Mouse (Mus musculus): ENCODE results near the gene Crispld2. TPM values are rescaled to one million over a fixed set of nuclear protein-coding genes. Genes with fewer than 3 reads are reported as not detected.

The Crispld2 gene
- polyA plus RNA-seq, 1 experiment from 2014 or later: 3.8 TPM

GRCm38 (mm10) chr8:120063326-120063725 lies 71.1 kb downstream of the Crispld2 start:
- H3K9me3 ChIP-seq: no peaks in the 10 kb centered on the region
- peaks cover 15% of the 10 kb centered on the region for H3K4me1 ChIP-seq (replicated peaks)
- no peak overlapping the region for H3K27ac ChIP-seq
- no peak for DNase-seq (ENCODE audit: low spot score)
- H3K27me3 ChIP-seq (ENCODE audit: insufficient read depth, poor library complexity, severe bottlenecking): no peaks in the 10 kb centered on the region; the same call in 1 of the 2 replicates
- no peaks in the 10 kb centered on the region for H3K36me3 ChIP-seq
- H3K4me3 ChIP-seq: no peak overlapping the region
- 92% methylated on average over 3 of the region's 3 CpGs for WGBS

- Histone ChIP-seq H3K9me3 (no peaks in the 10 kb centered on the region), H3K4me1 (replicated peaks) (peaks cover 12% of the 10 kb centered on the region), H3K27me3 (ENCODE audit: insufficient read depth, poor library complexity, severe bottlenecking) (no peaks in the 10 kb centered on the region; the same call in 1 of the 2 replicates), H3K4me3 (no peak overlapping the region), H3K36me3 (no peaks in the 10 kb centered on the region), H3K27ac (no peak overlapping the region)
- WGBS: 86% methylated on average over 8 of the region's 8 CpGs
- no peak for DNase-seq (ENCODE audit: low spot score)
These were observed 73.4 kb downstream of the Crispld2 start for GRCm38 (mm10) chr8:120065611-120066010.

- H3K36me3 ChIP-seq: no peaks in the 10 kb centered on the region
- H3K9me3 ChIP-seq: no peaks in the 10 kb centered on the region
These were observed 74.0 kb downstream of the Crispld2 start for GRCm38 (mm10) chr8:120066226-120066625.

GRCm38 (mm10) chr8:120067936-120068668 lies 75.9 kb downstream of the Crispld2 start:
- Histone ChIP-seq H3K36me3 (no peaks in the 10 kb centered on the region), H3K27me3 (ENCODE audit: insufficient read depth, poor library complexity, severe bottlenecking) (0 out of 2 replicates have a peak, but pooled peaks cover under 1% of the 10 kb centered on the region), H3K4me1 (replicated peaks) (peaks cover 21% of the 10 kb centered on the region), H3K4me3 (no peak overlapping the region), H3K9me3 (no peaks in the 10 kb centered on the region), H3K27ac (peak overlapping the region; percentile 40; the same call in 1 of the 2 replicates)
- DNase-seq (ENCODE audit: low spot score): no peak
- WGBS: 65% methylated on average over 19 of the region's 19 CpGs

More at GRCm38 (mm10) chr8:120066226-120066625, 74.0 kb downstream of the Crispld2 start:
- no peak for DNase-seq (ENCODE audit: low spot score)
- Histone ChIP-seq H3K4me1 (replicated peaks) (peaks cover 10% of the 10 kb centered on the region), H3K27me3 (ENCODE audit: insufficient read depth, poor library complexity, severe bottlenecking) (no peaks in the 10 kb centered on the region; the same call in 1 of the 2 replicates), H3K4me3 (no peak overlapping the region), H3K27ac (no peak overlapping the region)
- WGBS: 90% methylated on average over 4 of the region's 4 CpGs

- H3K36me3 ChIP-seq: no peaks in the 10 kb centered on the region
- no peak overlapping the region for H3K4me3 ChIP-seq
- H3K9me3 ChIP-seq: no peaks in the 10 kb centered on the region
- peaks cover 39% of the 10 kb centered on the region for H3K4me1 ChIP-seq (replicated peaks)
- WGBS: 28% methylated on average over 4 of the region's 4 CpGs
- H3K27me3 ChIP-seq (ENCODE audit: insufficient read depth, poor library complexity, severe bottlenecking): peaks cover 12% of the 10 kb centered on the region; the same call in 1 of the 2 replicates
- no peak overlapping the region for H3K27ac ChIP-seq
- peak; percentile 87 for DNase-seq (ENCODE audit: low spot score)
These were observed 79.4 kb downstream of the Crispld2 start for GRCm38 (mm10) chr8:120071684-120072083.

- 65% methylated on average over 9 of the region's 9 CpGs for WGBS
- peaks cover 12% of the 10 kb centered on the region; the same call in 1 of the 2 replicates for H3K27me3 ChIP-seq (ENCODE audit: insufficient read depth, poor library complexity, severe bottlenecking)
- no peaks in the 10 kb centered on the region for H3K9me3 ChIP-seq
- peak overlapping the region; percentile 30; the same call in 1 of the 2 replicates for H3K27ac ChIP-seq
- no peaks in the 10 kb centered on the region for H3K36me3 ChIP-seq
- H3K4me1 ChIP-seq (replicated peaks): peaks cover 39% of the 10 kb centered on the region
- DNase-seq (ENCODE audit: low spot score): no peak
- H3K4me3 ChIP-seq: no peak overlapping the region
These were observed 80.0 kb downstream of the Crispld2 start for GRCm38 (mm10) chr8:120072259-120072658.

GRCm38 (mm10) chr8:120072827-120073226 lies 80.6 kb downstream of the Crispld2 start:
- H3K9me3 ChIP-seq: no peaks in the 10 kb centered on the region
- H3K27me3 ChIP-seq (ENCODE audit: insufficient read depth, poor library complexity, severe bottlenecking): peaks cover 12% of the 10 kb centered on the region; the same call in 1 of the 2 replicates
- no peaks in the 10 kb centered on the region for H3K36me3 ChIP-seq
- H3K27ac ChIP-seq: peak overlapping the region; percentile 30; the same call in 1 of the 2 replicates
- no peak for DNase-seq (ENCODE audit: low spot score)
- WGBS: 86% methylated on average over 8 of the region's 8 CpGs
- H3K4me1 ChIP-seq (replicated peaks): peaks cover 39% of the 10 kb centered on the region
- no peak overlapping the region for H3K4me3 ChIP-seq

GRCm38 (mm10) chr8:120074516-120074915 lies 82.3 kb downstream of the Crispld2 start:
- Histone ChIP-seq H3K36me3 (no peaks in the 10 kb centered on the region), H3K27me3 (ENCODE audit: insufficient read depth, poor library complexity, severe bottlenecking) (peaks cover 12% of the 10 kb centered on the region; the same call in 1 of the 2 replicates), H3K4me3 (no peak overlapping the region), H3K9me3 (no peaks in the 10 kb centered on the region), H3K4me1 (replicated peaks) (peaks cover 35% of the 10 kb centered on the region), H3K27ac (no peak overlapping the region)
- 75% methylated on average over 6 of the region's 6 CpGs for WGBS
- DNase-seq (ENCODE audit: low spot score): no peak

- H3K9me3 ChIP-seq: no peaks in the 10 kb centered on the region
These were observed 83.1 kb downstream of the Crispld2 start for GRCm38 (mm10) chr8:120075347-120075746.

GRCm38 (mm10) chr8:120078080-120078479 lies 85.8 kb downstream of the Crispld2 start:
- H3K36me3 ChIP-seq: peaks cover 33% of the 10 kb centered on the region
- H3K27me3 ChIP-seq (ENCODE audit: insufficient read depth, poor library complexity, severe bottlenecking): peaks cover 11% of the 10 kb centered on the region; the same call in 1 of the 2 replicates
- no peak overlapping the region for H3K4me3 ChIP-seq
- WGBS: 16% methylated on average over 10 of the region's 10 CpGs
- peaks cover 19% of the 10 kb centered on the region for H3K4me1 ChIP-seq (replicated peaks)
- no peak overlapping the region for H3K27ac ChIP-seq
- H3K9me3 ChIP-seq: no peaks in the 10 kb centered on the region
- DNase-seq (ENCODE audit: low spot score): peak; percentile 68

More at GRCm38 (mm10) chr8:120075347-120075746, 83.1 kb downstream of the Crispld2 start:
- Histone ChIP-seq H3K36me3 (peaks cover 6% of the 10 kb centered on the region), H3K4me1 (replicated peaks) (peaks cover 35% of the 10 kb centered on the region), H3K27me3 (ENCODE audit: insufficient read depth, poor library complexity, severe bottlenecking) (peaks cover 12% of the 10 kb centered on the region; the same call in 1 of the 2 replicates), H3K4me3 (no peak overlapping the region), H3K27ac (peak overlapping the region; percentile 45)
- DNase-seq (ENCODE audit: low spot score): no peak
- WGBS: 50% methylated on average over 6 of the region's 6 CpGs

- no peak overlapping the region for H3K27ac ChIP-seq
- DNase-seq (ENCODE audit: low spot score): no peak
- WGBS: 66% methylated on average over 5 of the region's 5 CpGs
- no peak overlapping the region for H3K4me3 ChIP-seq
- no peaks in the 10 kb centered on the region for H3K9me3 ChIP-seq
- peaks cover 6% of the 10 kb centered on the region; the same call in 1 of the 2 replicates for H3K27me3 ChIP-seq (ENCODE audit: insufficient read depth, poor library complexity, severe bottlenecking)
- H3K4me1 ChIP-seq (replicated peaks): peaks cover 16% of the 10 kb centered on the region
- H3K36me3 ChIP-seq: peaks cover 42% of the 10 kb centered on the region
These were observed 87.1 kb downstream of the Crispld2 start for GRCm38 (mm10) chr8:120079361-120079760.

- no peak overlapping the region for H3K27ac ChIP-seq
- H3K4me3 ChIP-seq: no peak overlapping the region
- no peak for DNase-seq (ENCODE audit: low spot score)
- 93% methylated on average over 8 of the region's 8 CpGs for WGBS
- no peaks in the 10 kb centered on the region for H3K9me3 ChIP-seq
- no peaks in the 10 kb centered on the region for H3K4me1 ChIP-seq (replicated peaks)
- H3K36me3 ChIP-seq: peaks cover 80% of the 10 kb centered on the region
- no peaks in the 10 kb centered on the region for H3K27me3 ChIP-seq (ENCODE audit: insufficient read depth, poor library complexity, severe bottlenecking)
These were observed 91.0 kb downstream of the Crispld2 start for GRCm38 (mm10) chr8:120083261-120083660.

GRCm38 (mm10) chr8:120084783-120085182 lies 92.5 kb downstream of the Crispld2 start:
- Histone ChIP-seq H3K36me3 (peaks cover 88% of the 10 kb centered on the region), H3K27me3 (ENCODE audit: insufficient read depth, poor library complexity, severe bottlenecking) (no peaks in the 10 kb centered on the region), H3K9me3 (no peaks in the 10 kb centered on the region), H3K4me1 (replicated peaks) (no peaks in the 10 kb centered on the region), H3K27ac (no peak overlapping the region), H3K4me3 (no peak overlapping the region)
- WGBS: 91% methylated on average over 8 of the region's 8 CpGs
- no peak for DNase-seq (ENCODE audit: low spot score)
